Mouse (Mus musculus) myocyte (in vitro differentiated cells): ENCODE measurements at regions not wholly inside any gene's neighbourhood (a gene's known extent, or its start where the extent isn't known, plus 50 kb on each side); places are given as distances from the start of the nearest gene placed in this dataset.

ENCODE experiments used
- E2F4 ChIP-seq: IDR thresholded peaks from one replicate; pipeline ENCODE4 v1.6.1; 2011; ENCODE audit warnings: mild to moderate bottlenecking, control low read depth, moderate library complexity; ENCODE audit not compliant: insufficient read depth
- MAX ChIP-seq: IDR thresholded peaks from one replicate; pipeline ENCODE4 v1.6.1; 2011; ENCODE audit warnings: low read depth, mild to moderate bottlenecking, control low read depth
- MYOD1 ChIP-seq, 3 experiments: IDR thresholded peaks; one replicate each; pipeline ENCODE4 v1.6.1; 2011; ENCODE audit warnings: control low read depth in 2 of 3, low read depth in 2 of 3, mild to moderate bottlenecking in 2 of 3, moderate library complexity in 1 of 3; ENCODE audit not compliant: insufficient read length in 2 of 3, control insufficient read depth in 1 of 3
- MYOG ChIP-seq, 3 experiments: IDR thresholded peaks; one replicate each; pipeline ENCODE4 v1.6.1; 2011; ENCODE audit warnings: control low read depth in 2 of 3, low read depth in 2 of 3, mild to moderate bottlenecking in 2 of 3; ENCODE audit not compliant: insufficient read length in 2 of 3, control insufficient read depth in 1 of 3, insufficient read depth in 1 of 3
- POLR2A ChIP-seq: IDR thresholded peaks from one replicate; pipeline ENCODE4 v1.6.1; 2011; ENCODE audit warnings: low read depth, mild to moderate bottlenecking, control low read depth, moderate library complexity; ENCODE audit not compliant: insufficient read length
- SRF ChIP-seq: IDR thresholded peaks from one replicate; pipeline ENCODE4 v1.6.1; 2011; ENCODE audit warnings: low read depth; ENCODE audit not compliant: control insufficient read depth, insufficient read length
- TCF3 ChIP-seq: IDR thresholded peaks from one replicate; pipeline ENCODE4 v1.6.1; 2011; ENCODE audit warnings: low read depth, control low read depth; ENCODE audit not compliant: insufficient read length

GRCm38 (mm10) chr10:29855749-29856313, 320.2 kb upstream of the Rspo3 start:
- TF ChIP-seq MYOG (IDR thresholded peaks at IDR 0.05; ENCODE audit: control insufficient read depth in 1 of 3, insufficient read depth in 1 of 3, insufficient read length in 2 of 3, low read depth in 2 of 3) = no peak
- TF ChIP-seq MYOD1 (IDR thresholded peaks at IDR 0.05; ENCODE audit: control insufficient read depth in 1 of 3, insufficient read length in 2 of 3, low read depth in 2 of 3) = no peak
- no peak for TF ChIP-seq POLR2A
- TF ChIP-seq SRF = no peak
- TF ChIP-seq MAX = no peak
- TF ChIP-seq TCF3 = no peak
- TF ChIP-seq E2F4 = no peak
